Mouse (Mus musculus) ES-Bruce4 (cell line): ENCODE data around the gene Wdr5b.

Experiments
- CTCF ChIP-seq: IDR thresholded peaks from one replicate; pipeline ENCODE4 v1.8.1; 2011; ENCODE audit warnings: low read depth, low read length
- EP300 ChIP-seq: IDR thresholded peaks from 2 replicates; pipeline ENCODE4 v1.6.1; 2011; ENCODE audit warnings: low read depth, low read length; ENCODE audit not compliant: insufficient read depth

- TF ChIP-seq CTCF, result no peak
- TF ChIP-seq EP300, result no peak
Observed at GRCm38 (mm10) chr16:36054920-36055319, 13.9 kb downstream of the Wdr5b start.
